Mouse (Mus musculus) forebrain, embryonic 14.5 days (tissue): ENCODE measurements around the gene Sytl1. TPM values are rescaled to one million over a fixed set of nuclear protein-coding genes. Genes with fewer than 3 reads are reported as not detected.

Source experiments
- ATAC-seq: fragments of 200-750 bp; cut with Nextera tagmentation; 2 replicates; pipeline ENCODE4 v1.8.0; 2017; ENCODE audit warnings: mild to moderate bottlenecking, moderate library complexity
- DNase-seq: peaks from one replicate; pipeline ENCODE4 v3.0.0-alpha.2; 2015; ENCODE audit warnings: low spot score
- H3K27ac ChIP-seq: fragments of 300-500 bp; sonication (generic); 2 replicates; pipeline ENCODE4 v1.5.1; 2014; ENCODE audit warnings: low read depth, mild to moderate bottlenecking, control low read depth, low read length, moderate library complexity
- H3K27me3 ChIP-seq: fragments of 300-500 bp; sonication (generic); replicated peaks from 2 replicates; pipeline ENCODE4 v1.6.1; 2014; ENCODE audit warnings: low read length, control low read depth, mixed read lengths; ENCODE audit not compliant: control insufficient read depth, insufficient read depth
- H3K36me3 ChIP-seq: fragments of 300-500 bp; sonication (generic); 2 replicates; pipeline ENCODE4 v1.6.1; 2014; ENCODE audit warnings: low read length, control low read depth; ENCODE audit not compliant: control insufficient read depth, insufficient read depth
- H3K4me1 ChIP-seq: fragments of 300-500 bp; sonication (generic); 2 replicates; pipeline ENCODE4 v1.6.1; 2014; ENCODE audit warnings: antibody characterized with exemption, low read length, control low read depth; ENCODE audit not compliant: control insufficient read depth, insufficient read depth
- H3K4me2 ChIP-seq: fragments of 300-500 bp; sonication (generic); 2 replicates; pipeline ENCODE4 v1.6.1; 2014; ENCODE audit warnings: mild to moderate bottlenecking, control low read depth, low read length
- H3K4me3 ChIP-seq: fragments of 300-500 bp; sonication (generic); 2 replicates; pipeline ENCODE4 v1.5.1; 2014; ENCODE audit warnings: low read depth, low read length, control low read depth
- H3K9ac ChIP-seq: fragments of 300-500 bp; sonication (generic); 2 replicates; pipeline ENCODE4 v1.6.1; 2014; ENCODE audit warnings: mild to moderate bottlenecking, low read length, control low read depth, moderate library complexity
- H3K9me3 ChIP-seq: fragments of 300-500 bp; sonication (generic); replicated peaks from 2 replicates; pipeline ENCODE4 v1.6.1; 2016; ENCODE audit warnings: low read length, control low read depth, mixed read lengths; ENCODE audit not compliant: control insufficient read depth
- WGBS: fragments of 180-500 bp; shearing (Covaris S2); extraction: QIAGEN DNeasy Blood & Tissue Kit; methylation state at CpG from one replicate; pipeline ENCODE4 v1.1.7; 2014; 5-methylcytosine and 5-hydroxymethylcytosine counted together
- polyA plus RNA-seq: library from polyadenylated mRNA; unstranded; fragments of >200 nt; fragmentation: Nextera tagmentation; extraction: Ambion mirVana; gene quantifications from 2 replicates; pipeline ENCODE4 v1.2.1, GENCODE M21; 2014

The Sytl1 gene
- polyA plus RNA-seq, 1 experiment from 2014 or later, result 0.32 TPM

DNA sequence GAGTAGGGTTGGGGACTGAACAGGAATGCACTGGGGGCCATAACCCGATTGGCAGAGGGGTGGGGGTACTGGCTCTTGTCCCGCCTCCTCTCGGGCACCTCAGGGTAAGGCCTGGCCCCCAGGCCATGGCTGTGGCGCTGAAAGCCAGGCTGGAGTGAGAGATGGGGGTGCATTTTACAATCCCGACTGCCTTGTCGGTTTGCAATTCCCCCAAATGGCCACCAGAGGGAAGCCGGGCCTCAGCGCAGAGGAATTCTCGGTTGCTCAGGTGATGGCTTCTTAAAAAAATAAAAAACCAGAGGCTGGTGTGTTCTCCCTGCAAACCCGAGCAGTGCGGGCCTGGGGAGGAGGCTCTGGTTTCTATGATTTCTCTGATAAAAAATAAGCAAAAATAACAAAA is 53.5 kb downstream of the Sytl1 start:
- Histone ChIP-seq H3K4me1 (peaks cover 13% of the 10 kb centered on the region), H3K4me2 (no peak overlapping the region), H3K9me3 (no peaks in the 10 kb centered on the region), H3K9ac (no peak overlapping the region), H3K27me3 (peaks cover 8% of the 10 kb centered on the region; the same call in 1 of the 2 replicates), H3K27ac (no peak overlapping the region), H3K4me3 (no peak overlapping the region), H3K36me3 (no peaks in the 10 kb centered on the region)
- 4% methylated on average over 11 of the region's 11 CpGs for whole genome bisulfite sequencing
- DNase-seq (peak; percentile 82), ATAC-seq (peak; percentile 13; the same call in 1 of the 2 replicates)

GRCm38 (mm10) chr4:133204379-133204778 is 58.5 kb downstream of the Sytl1 start:
- H3K9me3 ChIP-seq, result no peaks in the 10 kb centered on the region
- H3K9ac ChIP-seq, result no peak overlapping the region
- DNase-seq, result peak; percentile 39
- no peaks in the 10 kb centered on the region; the same call in 1 of the 2 replicates for H3K27me3 ChIP-seq
- no peaks in the 10 kb centered on the region for H3K36me3 ChIP-seq
- H3K4me3 ChIP-seq, result no peak overlapping the region
- peaks cover 13% of the 10 kb centered on the region for H3K4me1 ChIP-seq
- no peak for ATAC-seq
- WGBS, result 53% methylated on average over 7 of the region's 7 CpGs
- H3K4me2 ChIP-seq, result no peak overlapping the region
- H3K27ac ChIP-seq, result peak overlapping the region; percentile 35; the same call in 1 of the 2 replicates

- Histone ChIP-seq H3K4me3 (no peak overlapping the region), H3K4me2 (no peak overlapping the region), H3K9me3 (no peaks in the 10 kb centered on the region), H3K27me3 (no peaks in the 10 kb centered on the region; the same call in 1 of the 2 replicates), H3K9ac (no peak overlapping the region), H3K4me1 (peaks cover 17% of the 10 kb centered on the region), H3K36me3 (no peaks in the 10 kb centered on the region), H3K27ac (no peak overlapping the region)
- ATAC-seq, result no peak
- 50% methylated on average over 3 of the region's 3 CpGs for WGBS
- no peak for DNase-seq
Measured at GRCm38 (mm10) chr4:133203591-133203990, 59.3 kb downstream of the Sytl1 start.

Other genes starting within 250 kb of the Sytl1 start
- gene Wasf2, start 132.6 kb downstream of the Sytl1 start, polyA plus RNA-seq, result 28.3 and 30.4 TPM in 2 replicates
- gene Cd164l2, start 51.0 kb downstream of the Sytl1 start, polyA plus RNA-seq, result 0.43 and 1.4 TPM in 2 replicates
- 0.62 and 1.1 TPM in 2 replicates for gene Gpr3, start 50.6 kb downstream of the Sytl1 start, polyA plus RNA-seq
- gene Map3k6, start 22.3 kb downstream of the Sytl1 start, polyA plus RNA-seq, result 1.1 and 1.7 TPM in 2 replicates
- 125 and 131 TPM in 2 replicates for gene Tmem222, start 14.7 kb upstream of the Sytl1 start, polyA plus RNA-seq
- 17.5 and 18.9 TPM in 2 replicates for gene Wdtc1, start 90.4 kb upstream of the Sytl1 start, polyA plus RNA-seq
- 4.4 and 7.3 TPM in 2 replicates for gene Slc9a1, start 106.6 kb upstream of the Sytl1 start, polyA plus RNA-seq
- gene Tent5b, start 217.0 kb upstream of the Sytl1 start, polyA plus RNA-seq, result 0.09 and 0.27 TPM in 2 replicates
- gene Trnp1, start 235.4 kb upstream of the Sytl1 start, polyA plus RNA-seq, result 5.8 and 6.2 TPM in 2 replicates